Mouse (Mus musculus) liver, adult (tissue): ENCODE data around the gene Fh1.

Experiments used
- GATA4 ChIP-seq: IDR thresholded peaks from 2 replicates; pipeline ENCODE4 v1.6.1; 2014; ENCODE audit warnings: mild to moderate bottlenecking, low read length; ENCODE audit not compliant: insufficient replicate concordance

Gene Fh1

DNA sequence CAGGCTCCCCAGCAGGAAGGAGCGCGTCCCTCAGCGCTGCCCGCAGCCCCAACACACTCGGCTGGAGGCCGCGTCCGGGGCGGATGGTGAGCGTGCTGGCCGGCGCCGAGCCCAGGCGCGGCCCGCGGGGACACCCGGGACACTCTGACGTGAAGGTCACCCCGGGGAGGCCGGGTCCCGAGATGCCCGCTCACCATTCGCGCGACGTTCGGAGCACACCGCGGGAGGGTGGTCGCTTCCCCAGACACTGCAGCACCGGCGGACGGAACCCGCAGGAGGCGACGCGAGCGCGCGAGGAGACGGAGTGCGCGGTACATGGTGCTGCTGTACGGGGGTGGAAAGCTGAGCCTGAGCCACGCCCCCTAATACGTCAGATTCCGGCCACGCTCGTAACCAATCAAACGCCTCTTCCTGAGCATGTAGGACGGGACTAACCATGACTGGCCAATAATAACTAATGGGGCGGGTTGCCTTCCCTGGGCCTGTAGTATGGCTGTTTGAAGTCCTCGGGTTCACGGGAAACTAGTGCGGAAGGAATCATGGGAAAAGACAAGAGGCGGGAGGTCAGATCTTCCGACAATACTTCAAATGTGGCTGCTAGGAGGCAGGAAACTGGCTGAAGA, at the start of gene Fh1:
TSS of gene Fh1 (minus strand) at position 379 of the 623 bp plus-strand sequence.
- TF ChIP-seq GATA4, result peak; percentile 76; the same call in 1 of the 2 replicates

GRCm38 (mm10) chr1:175675116-175675515, 49.7 kb upstream of the Fh1 start:
- TF ChIP-seq GATA4, result no peak

DNA sequence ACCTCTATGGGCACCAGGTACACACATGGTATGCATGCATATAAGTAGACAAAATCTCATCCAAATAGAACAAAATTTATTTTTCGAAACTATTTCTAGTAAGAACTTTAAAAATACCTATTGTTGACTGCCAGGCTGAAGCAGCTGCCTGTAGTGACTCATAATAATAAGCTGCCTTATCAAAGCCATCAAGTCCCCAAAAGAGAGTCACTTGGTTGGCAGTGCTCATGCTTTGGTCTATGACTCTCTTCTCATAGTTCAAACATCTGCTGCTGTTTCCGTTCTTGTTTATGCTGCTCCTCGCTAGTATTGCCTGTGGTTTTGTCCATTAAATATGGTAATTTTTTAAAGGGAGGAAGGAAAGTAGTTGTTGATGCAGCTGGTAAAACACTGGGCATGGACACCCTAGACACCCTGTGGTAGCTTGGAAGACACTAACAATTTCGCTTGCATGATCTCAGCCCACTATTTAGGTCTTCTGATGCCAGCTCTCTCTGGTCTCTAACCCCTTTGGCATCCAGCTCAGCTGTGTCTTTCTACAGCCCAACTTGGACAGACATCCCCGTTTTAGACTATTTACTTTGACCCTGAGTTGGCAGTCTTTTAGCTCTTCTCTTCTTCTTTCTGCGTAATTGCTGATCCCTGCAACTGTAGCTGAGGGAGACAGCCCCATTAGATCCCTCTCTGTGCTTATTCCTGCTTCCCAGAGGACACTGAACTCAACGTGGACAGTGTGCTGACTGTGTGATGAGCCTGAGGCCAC, 48.3 kb upstream of the Fh1 start:
- no peak for TF ChIP-seq GATA4

- no peak for TF ChIP-seq GATA4
Observed at GRCm38 (mm10) chr1:175671626-175672025, 46.2 kb upstream of the Fh1 start.

DNA sequence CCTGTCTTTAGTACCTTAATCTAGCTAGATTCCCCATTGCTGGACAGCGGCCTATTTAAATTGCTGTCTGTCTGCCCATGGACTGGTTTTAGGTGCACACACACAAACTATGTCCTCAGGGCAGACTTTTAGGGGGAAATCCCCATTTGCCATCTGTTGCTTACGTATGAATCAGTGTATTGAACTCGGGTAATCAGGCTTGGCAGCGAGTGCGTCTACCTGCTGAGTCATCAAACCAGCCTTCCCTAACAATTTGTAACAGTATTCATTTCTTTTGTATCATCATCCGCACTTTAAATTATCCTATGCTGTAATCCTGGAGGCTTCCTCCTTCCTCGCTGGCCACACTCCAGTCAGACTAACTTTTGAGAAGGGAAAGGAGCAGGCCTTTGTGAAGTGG, 44.6 kb upstream of the Fh1 start:
- TF ChIP-seq GATA4, result no peak

GRCm38 (mm10) chr1:175669456-175669855, 44.0 kb upstream of the Fh1 start:
- TF ChIP-seq GATA4, result no peak

GRCm38 (mm10) chr1:175668666-175669405, 43.4 kb upstream of the Fh1 start:
- no peak for TF ChIP-seq GATA4

DNA sequence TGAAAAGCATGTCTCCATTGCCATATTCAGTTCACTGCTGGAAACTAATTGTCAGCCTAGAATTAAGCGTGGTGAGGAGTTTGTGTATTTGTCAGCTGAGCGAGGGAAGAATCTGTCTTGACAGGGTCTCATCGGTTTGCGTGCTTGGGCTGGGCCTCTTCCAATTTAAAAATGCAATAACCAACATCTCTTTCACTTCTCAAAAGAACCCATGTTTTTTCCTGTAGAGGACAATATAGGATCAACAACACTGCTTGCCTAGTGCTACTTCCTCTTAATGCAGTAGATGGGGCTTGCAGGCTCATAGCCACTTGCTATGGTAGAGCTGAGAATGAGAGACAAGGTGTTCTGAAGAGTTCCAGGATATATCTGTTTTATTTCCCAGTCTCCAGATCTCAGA, 34.5 kb upstream of the Fh1 start:
- no peak for TF ChIP-seq GATA4

GRCm38 (mm10) chr1:175648615-175649014, 23.2 kb upstream of the Fh1 start:
- TF ChIP-seq GATA4, result no peak

GRCm38 (mm10) chr1:175646952-175647351, 21.5 kb upstream of the Fh1 start:
- TF ChIP-seq GATA4, result no peak

- no peak for TF ChIP-seq GATA4
Observed at GRCm38 (mm10) chr1:175643496-175644265, 18.2 kb upstream of the Fh1 start.

- TF ChIP-seq GATA4, result no peak
Observed at GRCm38 (mm10) chr1:175640435-175641150, 15.2 kb upstream of the Fh1 start.

DNA sequence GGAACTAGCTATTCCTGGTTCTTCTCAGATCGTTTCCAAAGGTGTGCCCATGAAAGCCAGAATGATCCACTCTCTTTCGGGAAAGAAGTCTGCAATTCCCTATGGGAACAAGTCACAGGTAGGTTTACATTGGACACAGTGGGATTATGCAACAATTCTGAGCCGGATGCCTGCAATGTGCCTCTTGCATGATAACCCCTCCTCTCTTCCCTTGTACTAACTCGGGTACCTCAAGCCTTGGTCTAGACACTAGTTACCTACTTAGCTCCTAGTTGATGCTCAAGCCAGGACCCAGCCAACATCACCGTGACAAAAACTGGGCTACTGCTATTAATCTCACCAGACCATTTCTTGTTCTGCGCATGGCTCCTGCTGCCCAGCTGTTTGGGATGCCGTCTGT, 13.6 kb upstream of the Fh1 start:
- no peak for TF ChIP-seq GATA4

GRCm38 (mm10) chr1:175637677-175638076, 12.2 kb upstream of the Fh1 start:
- TF ChIP-seq GATA4, result no peak

DNA sequence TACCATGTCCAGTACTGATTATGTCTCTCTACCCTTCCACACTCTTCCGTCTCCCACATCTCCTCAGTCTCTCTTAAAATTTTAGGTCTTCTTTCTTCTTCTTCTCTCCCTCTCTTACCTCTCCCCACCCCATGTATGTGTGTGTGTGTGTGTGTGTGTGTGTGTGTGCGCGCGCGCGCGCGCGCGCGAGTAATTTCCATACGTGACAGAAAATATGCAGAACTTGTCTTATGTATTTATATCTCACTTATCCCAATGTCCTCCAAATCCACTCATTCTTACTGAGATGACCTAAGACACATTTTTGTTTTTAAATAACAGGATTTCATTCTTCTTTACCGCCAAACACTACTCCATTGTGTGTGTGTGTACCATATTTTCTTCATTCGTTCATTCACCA, 7.0 kb upstream of the Fh1 start:
- TF ChIP-seq GATA4, result no peak
